8 mouse cellular contexts compared by ENCODE assay signal in the genomic region with DNA sequence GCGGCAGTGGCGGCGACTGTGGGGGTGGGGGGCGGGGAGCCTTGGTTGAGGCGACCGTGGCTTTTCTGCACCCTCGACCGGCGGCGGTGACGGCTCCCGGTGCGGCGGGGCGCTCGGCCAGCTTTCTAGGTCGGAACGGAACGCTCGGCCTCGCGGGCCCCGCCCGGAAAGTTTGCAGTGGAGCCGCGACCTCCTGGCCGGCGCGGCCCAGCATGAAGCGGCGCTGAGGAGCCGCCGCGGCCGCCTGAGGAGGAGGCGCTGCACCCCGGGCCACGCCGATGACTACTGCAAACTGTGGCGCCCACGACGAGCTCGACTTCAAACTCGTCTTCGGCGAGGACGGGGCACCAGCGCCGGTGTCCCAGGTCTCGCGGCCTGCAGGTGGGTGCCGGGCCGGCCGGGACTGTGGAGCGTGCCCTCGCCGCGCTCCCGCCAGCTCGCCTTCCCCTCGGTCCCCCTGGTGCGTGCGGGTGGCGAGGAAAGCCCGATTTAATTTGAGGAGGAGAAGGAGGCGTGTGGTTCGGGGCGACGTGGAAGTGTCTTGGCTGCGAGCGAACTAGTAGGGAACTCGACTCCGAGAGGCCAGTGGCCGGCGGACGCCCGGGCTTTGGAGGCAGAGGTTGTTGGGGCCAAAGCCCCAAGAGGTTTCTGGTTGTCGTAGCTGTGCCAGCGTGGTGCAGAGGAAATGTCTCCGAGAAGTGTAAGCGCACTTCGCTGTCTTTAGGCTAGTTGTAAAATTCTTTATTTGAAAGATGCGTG. TPM values are rescaled to one million over a fixed set of nuclear protein-coding genes. Genes with fewer than 3 reads are reported as not detected.
DNase-seq lines count a peak whose midpoint lies in the region; ATAC-seq lines count a peak whose summit lies in the region.

No protein-coding gene starts in this region.

- no peaks in the 10 kb centered on the region for H3K9me3 ChIP-seq in heart, embryonic 11.5 days (replicated peaks; ENCODE audit: control insufficient read depth, low read length)
- no peaks in the 10 kb centered on the region for H3K9me3 ChIP-seq in limb, embryonic 15.5 days
- H3K9me3 ChIP-seq in midbrain, embryonic 13.5 days, result no peaks in the 10 kb centered on the region

- H3K9ac ChIP-seq in heart, embryonic 11.5 days (ENCODE audit: low read depth, low read length), result peak overlapping the region; percentile 95
- H3K9ac ChIP-seq in limb, embryonic 15.5 days, result peak overlapping the region; percentile 90
- peak overlapping the region; percentile 77 for H3K9ac ChIP-seq in midbrain, embryonic 13.5 days (replicated peaks)

- H3K27me3 ChIP-seq in heart, embryonic 11.5 days (ENCODE audit: control insufficient read depth, insufficient read depth, low read length), result no peaks in the 10 kb centered on the region
- H3K27me3 ChIP-seq in limb, embryonic 15.5 days, result no peaks in the 10 kb centered on the region
- H3K27me3 ChIP-seq in midbrain, embryonic 13.5 days, result no peaks in the 10 kb centered on the region

- peak overlapping the region; percentile 88 for H3K4me2 ChIP-seq in heart, embryonic 11.5 days
- H3K4me2 ChIP-seq in limb, embryonic 15.5 days, result peak overlapping the region; percentile 47
- peak overlapping the region; percentile 77 for H3K4me2 ChIP-seq in midbrain, embryonic 13.5 days (replicated peaks)

- H3K4me3 ChIP-seq in heart, embryonic 11.5 days (ENCODE audit: low read depth, low read length), result peak overlapping the region; percentile 93
- H3K4me3 ChIP-seq in limb, embryonic 15.5 days, result peak overlapping the region; percentile 92
- peak overlapping the region; percentile 70 for H3K4me3 ChIP-seq in midbrain, embryonic 13.5 days (replicated peaks)

- H3K4me1 ChIP-seq in heart, embryonic 11.5 days (ENCODE audit: control insufficient read depth, insufficient read depth, low read length), result peaks cover 12% of the 10 kb centered on the region
- H3K4me1 ChIP-seq in limb, embryonic 15.5 days, result peaks cover 21% of the 10 kb centered on the region
- peaks cover 31% of the 10 kb centered on the region for H3K4me1 ChIP-seq in midbrain, embryonic 13.5 days (replicated peaks)

- H3K27ac ChIP-seq in heart, embryonic 11.5 days (ENCODE audit: low read depth, low read length), result peak overlapping the region; percentile 98
- H3K27ac ChIP-seq in limb, embryonic 15.5 days, result peak overlapping the region; percentile 96
- peak overlapping the region; percentile 89 for H3K27ac ChIP-seq in midbrain, embryonic 13.5 days

- peak; percentile 39 to 50 for DNase-seq in kidney, adult 8-10 months
- no peak for DNase-seq in kidney, postnatal 14 days
- DNase-seq in ES-CJ7 (ENCODE audit: low read depth, low spot score), result peak; percentile 57
- peak; percentile 41 for DNase-seq in embryo, embryonic 11.5 days (ENCODE audit: low read depth, low spot score)
- peak; percentile 75 for DNase-seq in testis, postnatal 14 days (ENCODE audit: low spot score)

- under 1% methylated on average over 76 of the region's 83 CpGs for WGBS in heart, embryonic 11.5 days (ENCODE audit: insufficient replicate concordance)
- under 1% methylated on average over 77 of the region's 83 CpGs for WGBS in limb, embryonic 15.5 days
- under 1% methylated on average over 82 of the region's 83 CpGs for WGBS in midbrain, embryonic 13.5 days

- no peaks in the 10 kb centered on the region for H3K36me3 ChIP-seq in heart, embryonic 11.5 days (ENCODE audit: control insufficient read depth, insufficient read depth, low read length)
- no peaks in the 10 kb centered on the region for H3K36me3 ChIP-seq in limb, embryonic 15.5 days
- no peaks in the 10 kb centered on the region for H3K36me3 ChIP-seq in midbrain, embryonic 13.5 days

- peak; percentile 83 for ATAC-seq in heart, embryonic 11.5 days (replicated peaks; ENCODE audit: insufficient number of reproducible peaks, low FRiP score, low TSS enrichment)
- peak; percentile 75 for ATAC-seq in limb, embryonic 15.5 days (ENCODE audit: insufficient number of reproducible peaks, low FRiP score, low TSS enrichment, low read depth)
- ATAC-seq in midbrain, embryonic 13.5 days, result peak; percentile 85

RNA-seq across cellular contexts. Expression of gene Nfatc3, which starts 1.2 kb away (rescaled TPM):
- polyA plus RNA-seq in heart, embryonic 11.5 days (2014; fragmentation: Nextera tagmentation; extraction: Ambion mirVana), result 4.4 and 6.0 TPM in 2 replicates
- 5.7 and 6.9 TPM in 2 replicates for polyA plus RNA-seq in limb, embryonic 15.5 days (2015; fragmentation: Nextera tagmentation; extraction: Ambion mirVana)
- 3.9 and 4.4 TPM in 2 replicates for polyA plus RNA-seq in midbrain, embryonic 13.5 days (2015; fragmentation: Nextera tagmentation; extraction: Ambion mirVana)

RNA-seq across cellular contexts. Expression of gene Ddx28, which starts 48.1 kb away (rescaled TPM):
- 13.4 and 15.2 TPM in 2 replicates for polyA plus RNA-seq in heart, embryonic 11.5 days (2014; fragmentation: Nextera tagmentation; extraction: Ambion mirVana)
- polyA plus RNA-seq in limb, embryonic 15.5 days (2015; fragmentation: Nextera tagmentation; extraction: Ambion mirVana), result 18.4 and 19.0 TPM in 2 replicates
- 19.1 and 20.6 TPM in 2 replicates for polyA plus RNA-seq in midbrain, embryonic 13.5 days (2015; fragmentation: Nextera tagmentation; extraction: Ambion mirVana)

RNA-seq across cellular contexts. Expression of gene Dpep2nb, which starts 54.0 kb away (rescaled TPM):
- polyA plus RNA-seq in heart, embryonic 11.5 days (2014; fragmentation: Nextera tagmentation; extraction: Ambion mirVana), result 0.33 TPM in 1 of 2 replicates, not detected in the other
- polyA plus RNA-seq in limb, embryonic 15.5 days (2015; fragmentation: Nextera tagmentation; extraction: Ambion mirVana), result not detected in 2 replicates
- polyA plus RNA-seq in midbrain, embryonic 13.5 days (2015; fragmentation: Nextera tagmentation; extraction: Ambion mirVana), result not detected in 2 replicates
